Mouse (Mus musculus) embryonic facial prominence, embryonic 13.5 days (tissue): ENCODE results near the gene Tut1. TPM values are rescaled to one million over a fixed set of nuclear protein-coding genes. Genes with fewer than 3 reads are reported as not detected.
"Not testable (repeated sequence)": the region's sequence is repeated elsewhere in the genome, so short reads cannot be mapped to it uniquely, and the experiment has no call there.

Experiments
- ATAC-seq: fragments of 200-750 bp; cut with Nextera tagmentation; 2 replicates; pipeline ENCODE4 v1.8.0; 2017; ENCODE audit warnings: low read depth; ENCODE audit not compliant: insufficient number of reproducible peaks, insufficient read depth, low FRiP score, low TSS enrichment
- H3K27ac ChIP-seq: fragments of 300-500 bp; sonication (generic); 2 replicates; pipeline ENCODE4 v1.5.1; 2015; ENCODE audit warnings: moderate library complexity, mild to moderate bottlenecking, inconsistent platforms
- H3K27me3 ChIP-seq: fragments of 300-500 bp; sonication (generic); 2 replicates; pipeline ENCODE4 v1.6.1; 2015; ENCODE audit warnings: mild to moderate bottlenecking, inconsistent platforms
- H3K36me3 ChIP-seq: fragments of 300-500 bp; sonication (generic); 2 replicates; pipeline ENCODE4 v1.6.1; 2015; ENCODE audit warnings: mild to moderate bottlenecking, inconsistent platforms
- H3K4me1 ChIP-seq: fragments of 300-500 bp; sonication (generic); 2 replicates; pipeline ENCODE4 v1.6.1; 2015; ENCODE audit warnings: inconsistent platforms
- H3K4me2 ChIP-seq: fragments of 300-500 bp; sonication (generic); 2 replicates; pipeline ENCODE4 v1.6.1; 2015; ENCODE audit warnings: moderate library complexity, mild to moderate bottlenecking, inconsistent platforms
- H3K4me3 ChIP-seq: fragments of 300-500 bp; sonication (generic); 2 replicates; pipeline ENCODE4 v1.5.1; 2015; ENCODE audit warnings: mild to moderate bottlenecking, inconsistent platforms
- H3K9ac ChIP-seq: fragments of 300-500 bp; sonication (generic); 2 replicates; pipeline ENCODE4 v1.6.1; 2015; ENCODE audit warnings: mild to moderate bottlenecking, inconsistent platforms
- H3K9me3 ChIP-seq: fragments of 300-500 bp; sonication (generic); 2 replicates; pipeline ENCODE4 v1.6.1; 2016; ENCODE audit warnings: inconsistent platforms
- WGBS: fragments of 180-500 bp; shearing (Covaris S2); methylation state at CpG from one replicate; pipeline ENCODE4 v1.1.7; 2015; ENCODE audit warnings: mixed read lengths; 5-methylcytosine and 5-hydroxymethylcytosine counted together
- polyA plus RNA-seq: library from polyadenylated mRNA; unstranded; fragments of >200 nt; fragmentation: Nextera tagmentation; extraction: Ambion mirVana; gene quantifications from 2 replicates; pipeline ENCODE4 v1.2.1, GENCODE M21; 2015

The Tut1 gene
- polyA plus RNA-seq, 1 experiment from 2014 or later = 34.5 TPM

DNA sequence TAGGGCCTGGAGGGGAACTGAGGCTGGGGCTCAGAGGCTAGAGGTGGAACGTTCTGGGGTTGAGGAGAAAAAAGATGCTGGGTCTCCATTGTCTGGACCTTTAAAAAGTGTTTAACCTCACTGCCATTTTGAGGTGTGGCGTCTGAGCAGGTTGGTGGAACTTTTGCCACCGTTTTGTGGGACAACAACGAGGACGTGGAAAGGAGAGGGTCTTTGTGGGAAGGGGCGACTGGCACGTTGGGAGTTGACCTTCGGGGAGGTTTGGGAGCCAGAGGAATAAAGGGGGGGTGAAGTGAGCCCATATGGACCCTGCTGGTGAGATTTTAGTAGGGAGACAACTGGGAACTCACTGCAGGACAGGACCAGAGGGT lies 13.7 kb downstream of the Tut1 start:
- Histone ChIP-seq H3K9me3 (no peaks in the 10 kb centered on the region), H3K4me1 (peaks cover 26% of the 10 kb centered on the region), H3K4me3 (peak overlapping the region; percentile 84), H3K27me3 (no peaks in the 10 kb centered on the region), H3K27ac (peak overlapping the region; percentile 85), H3K4me2 (peak overlapping the region; percentile 86), H3K9ac (peak overlapping the region; percentile 93), H3K36me3 (peaks cover 80% of the 10 kb centered on the region)
- ATAC-seq = no peak
- WGBS = 0% methylated on average over 8 of the region's 8 CpGs

DNA sequence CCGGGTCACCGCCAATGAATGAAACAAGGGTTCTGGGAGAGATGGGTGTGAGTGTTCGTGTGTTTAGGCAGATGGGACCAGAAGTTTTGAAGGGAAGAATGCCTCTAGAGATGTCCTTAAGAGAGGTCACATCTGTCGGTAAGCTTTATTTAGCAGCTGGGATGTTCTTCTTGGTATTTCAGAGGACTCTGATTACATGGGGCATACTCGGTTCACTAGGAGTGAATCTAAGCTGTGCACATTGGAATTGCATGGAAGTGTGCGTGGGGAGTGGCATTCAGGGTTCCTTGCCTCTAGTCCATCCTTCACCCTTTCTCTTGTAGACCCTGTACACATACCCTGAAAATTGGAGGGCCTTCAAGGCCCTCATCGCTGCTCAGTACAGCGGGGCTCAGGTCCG lies 14.2 kb downstream of the Tut1 start:
- Histone ChIP-seq H3K27ac (peak overlapping the region; percentile 85), H3K4me2 (peak overlapping the region; percentile 86), H3K4me3 (peak overlapping the region; percentile 84), H3K36me3 (peaks cover 80% of the 10 kb centered on the region), H3K9me3 (no peaks in the 10 kb centered on the region), H3K4me1 (peaks cover 26% of the 10 kb centered on the region), H3K27me3 (no peaks in the 10 kb centered on the region), H3K9ac (peak overlapping the region; percentile 93)
- 6% methylated on average over 9 of the region's 9 CpGs for WGBS
- ATAC-seq = no peak

DNA sequence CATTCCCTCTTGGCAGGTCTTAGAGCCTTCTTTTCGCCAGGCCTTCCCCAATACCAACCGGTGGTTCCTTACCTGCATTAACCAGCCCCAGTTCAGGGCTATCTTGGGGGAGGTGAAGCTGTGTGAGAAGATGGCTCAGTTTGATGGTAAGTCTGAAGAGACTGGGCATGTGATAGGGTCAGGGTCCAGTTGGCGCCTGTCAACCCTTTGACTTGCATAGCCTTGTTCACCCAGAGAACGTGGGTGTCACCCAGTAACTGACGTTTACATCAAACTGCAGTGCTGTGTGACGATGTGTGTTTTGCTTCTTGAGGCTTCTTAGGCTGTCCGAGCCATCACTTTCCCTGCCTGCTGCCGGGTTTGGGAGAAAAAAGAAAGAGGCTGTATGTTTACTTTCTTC lies 18.8 kb downstream of the Tut1 start:
- H3K27ac ChIP-seq, H3K27me3 ChIP-seq, ATAC-seq, H3K4me3 ChIP-seq, H3K9me3 ChIP-seq, H3K9ac ChIP-seq, H3K4me2 ChIP-seq: not testable (repeated sequence)
- WGBS = 86% methylated on average over 8 of the region's 8 CpGs
- H3K36me3 ChIP-seq = peaks cover 92% of the 10 kb centered on the region
- peaks cover 26% of the 10 kb centered on the region for H3K4me1 ChIP-seq

DNA sequence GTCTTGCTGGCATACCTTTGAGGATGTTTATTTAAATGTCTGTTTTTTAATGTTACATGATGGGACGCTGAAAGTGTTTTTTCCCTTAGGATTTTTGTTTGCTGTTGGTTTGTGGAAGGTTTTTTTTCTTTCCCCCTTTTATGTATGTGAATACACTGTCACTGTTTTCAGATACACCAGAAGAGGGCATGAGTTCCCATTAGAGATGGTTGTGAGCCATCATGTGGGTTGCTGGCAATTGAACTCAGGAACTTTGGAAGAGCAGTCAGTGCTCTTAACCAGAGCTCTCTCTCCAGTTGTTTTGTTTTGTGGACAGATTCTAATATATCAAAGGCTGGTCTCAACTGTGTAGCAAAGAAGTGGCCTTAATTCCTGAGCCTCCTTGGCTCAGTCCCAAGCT lies 21.0 kb downstream of the Tut1 start:
- Histone ChIP-seq H3K4me1 (peaks cover 16% of the 10 kb centered on the region), H3K9ac (no peak overlapping the region), H3K27ac (no peak overlapping the region), H3K36me3 (peaks cover 99% of the 10 kb centered on the region), H3K4me3 (no peak overlapping the region), H3K4me2 (no peak overlapping the region), H3K9me3 (no peaks in the 10 kb centered on the region), H3K27me3 (no peaks in the 10 kb centered on the region)
- 89% methylated on average over 1 of the region's 1 CpGs for WGBS
- no peak for ATAC-seq

DNA sequence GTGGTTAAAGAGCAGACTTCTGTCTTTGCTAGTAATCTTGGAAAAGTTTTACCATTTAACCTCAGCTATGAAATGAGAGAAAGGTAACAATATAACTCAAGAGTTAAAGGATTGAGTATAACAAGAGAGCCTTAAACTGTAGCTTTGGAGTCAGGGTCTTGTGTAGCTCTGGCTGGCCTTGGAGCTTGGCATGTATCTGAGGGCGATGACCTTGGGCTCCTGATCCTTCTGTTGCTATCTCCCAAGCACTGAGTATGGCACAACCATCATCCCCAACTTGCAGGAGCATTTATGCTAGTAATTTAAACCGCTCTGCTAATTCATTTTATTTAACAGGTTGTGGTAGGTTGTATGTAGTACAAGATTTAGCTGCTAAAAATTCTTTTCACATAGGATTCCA lies 21.8 kb downstream of the Tut1 start:
- peaks cover 22% of the 10 kb centered on the region for H3K4me1 ChIP-seq
- ATAC-seq = no peak
- peaks cover 99% of the 10 kb centered on the region for H3K36me3 ChIP-seq
- 98% methylated on average over 2 of the region's 2 CpGs for WGBS
- no peak overlapping the region for H3K4me3 ChIP-seq
- no peak overlapping the region for H3K27ac ChIP-seq
- no peak overlapping the region for H3K9ac ChIP-seq
- no peaks in the 10 kb centered on the region for H3K27me3 ChIP-seq
- H3K9me3 ChIP-seq = no peaks in the 10 kb centered on the region
- H3K4me2 ChIP-seq = no peak overlapping the region

DNA sequence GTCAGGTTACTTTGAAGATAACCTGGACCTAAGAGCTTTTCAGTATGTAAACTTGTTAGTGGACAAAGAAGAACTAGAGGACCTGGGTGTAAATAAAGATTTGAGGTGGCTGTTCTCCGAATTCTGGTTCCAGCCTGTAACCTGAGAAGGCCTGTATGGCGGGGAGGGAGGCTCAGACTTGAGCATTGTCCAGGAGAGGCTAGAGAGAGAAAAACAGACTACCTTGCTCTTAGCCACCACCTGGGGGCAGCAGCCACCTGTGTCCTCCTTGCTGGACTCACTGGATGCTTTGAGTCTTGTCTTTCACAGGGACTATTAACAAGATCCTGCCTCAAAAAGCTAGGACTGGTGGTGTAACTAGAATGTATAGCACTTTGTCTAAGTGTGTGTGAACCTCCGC lies 22.9 kb downstream of the Tut1 start:
- Histone ChIP-seq H3K27ac (peak overlapping the region; percentile 29; the same call in 1 of the 2 replicates), H3K9me3 (no peaks in the 10 kb centered on the region), H3K4me3 (no peak overlapping the region), H3K4me1 (peaks cover 31% of the 10 kb centered on the region), H3K4me2 (no peak overlapping the region), H3K36me3 (peaks cover 96% of the 10 kb centered on the region), H3K9ac (no peak overlapping the region), H3K27me3 (no peaks in the 10 kb centered on the region)
- ATAC-seq = peak; percentile 56; the same call in 1 of the 2 replicates
- WGBS = 33% methylated on average over 3 of the region's 3 CpGs

DNA sequence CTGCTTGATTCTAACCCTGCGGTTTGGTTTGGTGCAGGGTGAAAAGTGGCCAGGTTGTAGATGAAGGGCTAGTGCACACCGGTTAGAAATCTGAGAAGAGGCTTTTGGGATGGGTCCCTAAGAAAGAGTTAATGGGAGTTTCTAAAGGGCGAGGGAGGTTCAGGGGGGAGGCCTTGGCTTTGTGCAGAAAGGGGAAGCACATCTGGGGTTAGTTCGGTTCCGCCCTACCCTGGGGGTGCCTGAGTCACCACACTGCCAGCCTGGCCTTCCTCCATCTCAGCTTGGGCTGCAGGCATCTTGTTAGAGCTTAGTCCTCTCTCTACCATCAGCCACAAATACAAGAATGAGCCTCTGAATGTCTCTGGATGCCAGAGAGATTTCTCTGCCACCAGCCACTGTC lies 27.1 kb downstream of the Tut1 start:
- Histone ChIP-seq H3K9me3 (no peaks in the 10 kb centered on the region), H3K4me2 (no peak overlapping the region), H3K9ac (no peak overlapping the region), H3K4me1 (peaks cover 61% of the 10 kb centered on the region), H3K36me3 (peaks cover 54% of the 10 kb centered on the region), H3K4me3 (no peak overlapping the region), H3K27me3 (no peaks in the 10 kb centered on the region), H3K27ac (peak overlapping the region; percentile 53; the same call in 1 of the 2 replicates)
- WGBS = 33% methylated on average over 5 of the region's 5 CpGs
- no peak for ATAC-seq

DNA sequence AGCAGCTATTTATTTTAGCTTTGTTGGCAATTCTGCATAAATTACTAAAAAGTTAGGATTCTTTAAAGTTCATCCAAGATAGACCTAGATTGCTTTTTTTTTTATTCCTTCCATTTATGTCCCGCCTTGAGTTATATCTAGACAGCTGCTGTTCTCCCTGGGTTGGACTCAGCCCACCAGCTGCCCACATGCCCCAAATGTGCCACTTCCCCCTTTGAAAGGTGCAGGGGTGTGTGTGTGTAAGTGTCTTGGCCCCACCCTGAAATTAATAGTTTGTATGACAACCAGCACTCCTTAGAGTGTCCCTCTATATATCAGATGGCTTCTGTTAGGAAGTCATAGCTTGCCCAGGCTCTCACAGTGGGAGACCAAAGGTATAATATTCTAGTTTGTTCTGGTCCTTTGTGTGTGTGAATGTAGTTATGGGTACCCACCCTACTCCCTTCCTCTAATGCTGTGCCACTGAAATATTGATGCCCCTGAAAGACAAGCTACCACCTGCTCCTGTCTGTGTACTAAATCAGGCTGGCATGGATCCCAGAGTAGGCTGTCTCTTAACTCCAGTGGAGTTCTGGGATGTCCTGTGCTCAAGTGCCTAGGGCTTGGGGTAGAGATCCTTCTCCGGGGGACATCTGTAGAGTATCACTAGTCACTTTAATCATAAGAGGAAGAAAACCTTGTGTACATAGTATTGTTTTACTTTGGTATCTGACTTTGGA lies 28.0 kb downstream of the Tut1 start:
- no peak overlapping the region for H3K9ac ChIP-seq
- peak overlapping the region; percentile 53 for H3K27ac ChIP-seq
- no peaks in the 10 kb centered on the region for H3K27me3 ChIP-seq
- peaks cover 46% of the 10 kb centered on the region for H3K36me3 ChIP-seq
- H3K4me3 ChIP-seq = no peak overlapping the region
- 66% methylated on average over 2 of the region's 2 CpGs for WGBS
- H3K9me3 ChIP-seq = no peaks in the 10 kb centered on the region
- H3K4me1 ChIP-seq = peaks cover 54% of the 10 kb centered on the region
- H3K4me2 ChIP-seq = no peak overlapping the region
- ATAC-seq = no peak

DNA sequence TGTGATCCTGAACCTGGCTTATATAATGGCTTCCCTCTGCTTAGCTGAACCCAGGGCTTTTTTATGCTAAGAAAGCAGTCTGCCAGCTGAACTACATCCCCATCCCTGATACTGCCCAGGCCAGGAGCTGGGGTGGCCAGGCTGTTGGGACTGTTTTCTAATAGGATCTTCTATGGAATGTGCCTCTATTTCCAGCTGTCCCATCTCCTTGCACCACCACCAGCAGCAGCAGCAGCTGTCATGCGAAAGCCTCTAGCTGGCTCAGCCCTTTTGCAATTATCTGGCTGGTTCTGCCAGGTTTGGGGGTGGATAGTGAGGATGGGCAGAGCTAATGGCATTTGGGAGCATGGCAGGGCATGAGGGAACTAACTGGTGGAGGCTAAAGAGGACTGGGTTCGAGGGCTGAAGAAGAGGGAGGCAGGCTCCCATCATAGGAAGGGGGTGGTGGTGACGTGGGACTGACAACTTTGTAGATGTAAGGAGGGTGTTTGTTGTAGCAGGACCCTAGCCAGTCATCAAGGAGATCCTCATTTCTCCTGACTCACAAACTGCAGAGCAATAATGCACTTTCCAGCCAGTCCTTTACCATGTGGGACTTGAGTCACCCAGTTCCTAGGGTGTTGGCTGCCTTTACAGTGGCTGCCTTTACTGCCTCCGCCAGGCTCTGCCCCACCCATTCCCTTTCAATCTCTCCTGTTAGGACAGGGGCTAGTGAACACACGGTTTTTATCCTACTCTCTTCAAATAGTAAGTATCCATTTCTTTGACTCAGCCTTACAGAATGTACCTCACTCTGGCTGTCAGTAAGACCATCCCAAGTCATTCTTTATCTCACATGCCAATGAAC lies 28.9 kb downstream of the Tut1 start:
- Histone ChIP-seq H3K36me3 (peaks cover 37% of the 10 kb centered on the region), H3K27ac (peak overlapping the region; percentile 60), H3K4me2 (no peak overlapping the region), H3K9me3 (no peaks in the 10 kb centered on the region), H3K4me1 (peaks cover 58% of the 10 kb centered on the region), H3K4me3 (no peak overlapping the region), H3K27me3 (no peaks in the 10 kb centered on the region), H3K9ac (no peak overlapping the region)
- 60% methylated on average over 5 of the region's 5 CpGs for WGBS
- no peak for ATAC-seq

DNA sequence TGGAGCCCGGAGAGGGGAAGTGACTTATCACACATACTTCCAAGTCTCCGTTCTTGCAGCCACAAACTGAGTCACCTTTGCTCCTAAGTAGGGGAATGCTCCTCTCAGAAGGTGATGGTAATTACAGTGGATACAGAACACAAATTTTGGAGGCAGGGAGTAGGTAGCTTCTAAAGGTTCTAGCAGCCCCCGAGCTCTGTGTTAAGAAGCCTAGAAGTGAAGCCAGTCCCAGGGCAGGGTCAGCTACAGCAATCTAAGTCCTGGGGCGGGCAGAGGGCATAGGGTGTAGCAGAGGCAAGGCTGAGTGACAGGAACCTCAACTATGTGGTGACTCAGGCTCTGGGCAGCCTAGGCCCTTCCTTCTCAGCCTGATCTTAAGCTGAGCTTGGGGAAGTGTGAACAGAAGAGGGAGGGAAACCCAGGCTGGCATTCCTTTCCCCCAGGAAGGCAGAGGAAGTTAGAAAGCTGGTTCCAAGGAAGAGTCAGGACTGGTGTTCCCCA lies 29.6 kb downstream of the Tut1 start:
- H3K4me3 ChIP-seq = no peak overlapping the region
- no peaks in the 10 kb centered on the region for H3K27me3 ChIP-seq
- peaks cover 30% of the 10 kb centered on the region for H3K36me3 ChIP-seq
- peak overlapping the region; percentile 82 for H3K27ac ChIP-seq
- 48% methylated on average over 4 of the region's 4 CpGs for WGBS
- peaks cover 65% of the 10 kb centered on the region for H3K4me1 ChIP-seq
- no peak overlapping the region for H3K9ac ChIP-seq
- ATAC-seq = no peak
- no peaks in the 10 kb centered on the region for H3K9me3 ChIP-seq
- H3K4me2 ChIP-seq = no peak overlapping the region

DNA sequence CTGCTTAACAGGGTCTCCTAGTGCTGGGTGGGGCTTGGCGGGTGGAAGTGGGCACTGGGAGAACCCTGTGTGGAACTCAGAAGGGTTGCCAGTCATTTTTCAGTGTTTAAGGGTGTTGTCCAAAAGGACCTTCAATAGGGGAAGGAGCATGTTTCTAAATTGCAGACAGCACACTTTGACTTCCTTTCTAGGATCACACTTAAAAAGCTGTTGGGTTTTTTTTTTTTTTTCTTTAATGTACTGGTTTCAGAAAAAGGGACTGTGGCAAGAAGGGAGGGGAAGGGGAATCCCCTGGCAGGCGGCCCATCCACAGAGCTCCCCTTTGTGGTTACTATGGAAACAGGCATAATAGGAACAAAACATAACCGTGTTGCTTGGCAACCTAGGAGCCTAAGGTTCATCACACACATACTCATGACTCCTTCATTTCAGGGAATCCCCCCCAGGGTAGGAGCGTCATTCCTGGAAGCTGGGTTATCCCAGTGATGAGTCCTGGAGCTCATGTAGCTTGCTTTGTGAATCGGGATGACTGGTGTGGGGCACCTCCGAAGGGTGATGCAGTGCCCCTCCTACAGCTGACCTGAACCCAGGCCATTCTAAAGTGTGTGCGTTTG lies 30.7 kb downstream of the Tut1 start:
- 7% methylated on average over 7 of the region's 7 CpGs for WGBS
- Histone ChIP-seq H3K4me1 (peaks cover 72% of the 10 kb centered on the region), H3K4me2 (peak overlapping the region; percentile 33; the same call in 1 of the 2 replicates), H3K4me3 (no peak overlapping the region), H3K9me3 (no peaks in the 10 kb centered on the region), H3K9ac (peak overlapping the region; percentile 32; the same call in 1 of the 2 replicates), H3K36me3 (peaks cover 18% of the 10 kb centered on the region), H3K27me3 (no peaks in the 10 kb centered on the region), H3K27ac (peak overlapping the region; percentile 85)
- no peak for ATAC-seq
